Mouse (Mus musculus) embryonic facial prominence, embryonic 12.5 days (tissue): Measurements from ENCODE around the gene Zfp2. TPM values are rescaled to one million over a fixed set of nuclear protein-coding genes. Genes with fewer than 3 reads are reported as not detected.

ENCODE experiments used
- ATAC-seq: fragments of 200-750 bp; cut with Nextera tagmentation; 2 replicates; pipeline ENCODE4 v1.8.0; 2017; ENCODE audit not compliant: insufficient number of reproducible peaks, insufficient read depth, low FRiP score, low TSS enrichment
- H3K27ac ChIP-seq: fragments of 300-500 bp; sonication (generic); 2 replicates; pipeline ENCODE4 v1.5.1; 2016; ENCODE audit warnings: mild to moderate bottlenecking
- H3K27me3 ChIP-seq: fragments of 300-500 bp; sonication (generic); 2 replicates; pipeline ENCODE4 v1.6.1; 2016; ENCODE audit warnings: mild to moderate bottlenecking, moderate library complexity
- H3K36me3 ChIP-seq: fragments of 300-500 bp; sonication (generic); 2 replicates; pipeline ENCODE4 v1.6.1; 2016; ENCODE audit warnings: mild to moderate bottlenecking
- H3K4me1 ChIP-seq: fragments of 300-500 bp; sonication (generic); 2 replicates; pipeline ENCODE4 v1.6.1; 2016
- H3K4me2 ChIP-seq: fragments of 300-500 bp; sonication (generic); replicated peaks from 2 replicates; pipeline ENCODE4 v1.6.1; 2016; ENCODE audit warnings: mild to moderate bottlenecking, moderate library complexity
- H3K4me3 ChIP-seq: fragments of 300-500 bp; sonication (generic); 2 replicates; pipeline ENCODE4 v1.5.1; 2016; ENCODE audit warnings: mild to moderate bottlenecking
- H3K9ac ChIP-seq: fragments of 300-500 bp; sonication (generic); 2 replicates; pipeline ENCODE4 v1.6.1; 2016; ENCODE audit warnings: mild to moderate bottlenecking, moderate library complexity
- H3K9me3 ChIP-seq: fragments of 300-500 bp; sonication (generic); 2 replicates; pipeline ENCODE4 v1.6.1; 2016; ENCODE audit warnings: mild to moderate bottlenecking, moderate library complexity
- WGBS: fragments of 180-500 bp; shearing (Covaris S2); methylation state at CpG from one replicate; pipeline ENCODE4 v1.1.7; 2016; 5-methylcytosine and 5-hydroxymethylcytosine counted together
- polyA plus RNA-seq: library from polyadenylated mRNA; unstranded; fragments of >200 nt; fragmentation: Nextera tagmentation; extraction: Ambion mirVana; gene quantifications from 2 replicates; pipeline ENCODE4 v1.2.1, GENCODE M21; 2016

Zfp2 gene
- polyA plus RNA-seq, 1 experiment from 2014 or later: 19.9 TPM

- no peaks in the 10 kb centered on the region for H3K36me3 ChIP-seq
- H3K27ac ChIP-seq: no peak overlapping the region
- H3K9me3 ChIP-seq: no peaks in the 10 kb centered on the region
- H3K4me1 ChIP-seq: peaks cover 7% of the 10 kb centered on the region; the same call in 1 of the 2 replicates
- peak overlapping the region; percentile 70 for H3K9ac ChIP-seq
- peak overlapping the region; percentile 79 for H3K4me2 ChIP-seq
- peak overlapping the region; percentile 67 for H3K4me3 ChIP-seq
- no peak for ATAC-seq
- peaks cover 3% of the 10 kb centered on the region; the same call in 1 of the 2 replicates for H3K27me3 ChIP-seq
- WGBS: 30% methylated on average over 14 of the region's 14 CpGs
These were observed 14.6 kb upstream of the Zfp2 start for GRCm38 (mm10) chr11:50930469-50931014.

GRCm38 (mm10) chr11:50914461-50914860 is 1.5 kb downstream of the Zfp2 start:
- H3K9me3 ChIP-seq: peaks cover 14% of the 10 kb centered on the region
- no peak overlapping the region for H3K4me3 ChIP-seq
- no peak overlapping the region for H3K27ac ChIP-seq
- no peak overlapping the region for H3K4me2 ChIP-seq
- WGBS: 87% methylated on average over 3 of the region's 3 CpGs
- no peaks in the 10 kb centered on the region for H3K27me3 ChIP-seq
- H3K9ac ChIP-seq: no peak overlapping the region
- peaks cover 28% of the 10 kb centered on the region for H3K36me3 ChIP-seq
- H3K4me1 ChIP-seq: no peaks in the 10 kb centered on the region
- ATAC-seq: no peak

- Histone ChIP-seq H3K4me1 (no peaks in the 10 kb centered on the region), H3K4me2 (no peak overlapping the region), H3K9ac (no peak overlapping the region), H3K4me3 (no peak overlapping the region), H3K9me3 (peaks cover 14% of the 10 kb centered on the region), H3K27ac (no peak overlapping the region), H3K36me3 (peaks cover 39% of the 10 kb centered on the region), H3K27me3 (no peaks in the 10 kb centered on the region)
- ATAC-seq: no peak
- WGBS: 89% methylated on average over 1 of the region's 1 CpGs
These were observed 2.7 kb downstream of the Zfp2 start for GRCm38 (mm10) chr11:50913301-50913700.

GRCm38 (mm10) chr11:50908136-50908535 is 7.8 kb downstream of the Zfp2 start:
- Histone ChIP-seq H3K9ac (no peak overlapping the region), H3K4me2 (no peak overlapping the region), H3K9me3 (peaks cover 48% of the 10 kb centered on the region), H3K27ac (no peak overlapping the region), H3K36me3 (peaks cover 88% of the 10 kb centered on the region), H3K27me3 (no peaks in the 10 kb centered on the region), H3K4me3 (no peak overlapping the region), H3K4me1 (no peaks in the 10 kb centered on the region)
- 90% methylated on average over 5 of the region's 5 CpGs for WGBS
- no peak for ATAC-seq

- no peaks in the 10 kb centered on the region for H3K4me1 ChIP-seq
- 80% methylated on average over 1 of the region's 1 CpGs for WGBS
- H3K27me3 ChIP-seq: no peaks in the 10 kb centered on the region
- no peak overlapping the region for H3K4me2 ChIP-seq
- no peak overlapping the region for H3K9ac ChIP-seq
- H3K27ac ChIP-seq: no peak overlapping the region
- no peak for ATAC-seq
- H3K4me3 ChIP-seq: no peak overlapping the region
- H3K36me3 ChIP-seq: peaks cover 43% of the 10 kb centered on the region
- H3K9me3 ChIP-seq: peaks cover 59% of the 10 kb centered on the region
These were observed 18.6 kb downstream of the Zfp2 start for GRCm38 (mm10) chr11:50897359-50897758.

GRCm38 (mm10) chr11:50892441-50892840 is 23.5 kb downstream of the Zfp2 start:
- H3K9ac ChIP-seq: no peak overlapping the region
- peaks cover 19% of the 10 kb centered on the region for H3K9me3 ChIP-seq
- H3K4me2 ChIP-seq: no peak overlapping the region
- no peak overlapping the region for H3K27ac ChIP-seq
- no peak overlapping the region for H3K4me3 ChIP-seq
- WGBS: 61% methylated on average over 2 of the region's 2 CpGs
- no peak for ATAC-seq
- H3K4me1 ChIP-seq: no peaks in the 10 kb centered on the region
- no peaks in the 10 kb centered on the region for H3K27me3 ChIP-seq
- 0 out of 2 replicates have a peak, but pooled peaks cover 2% of the 10 kb centered on the region for H3K36me3 ChIP-seq

- Histone ChIP-seq H3K27ac (peak within 1 kb of the TSS; percentile 65), H3K4me2 (peak within 1 kb of the TSS; percentile 58), H3K36me3 (peaks cover 22% of the 10 kb centered on the region), H3K4me3 (peak within 1 kb of the TSS; percentile 45), H3K9me3 (peaks cover under 1% of the 10 kb centered on the region; the same call in 1 of the 2 replicates), H3K4me1 (peaks cover 9% of the 10 kb centered on the region), H3K9ac (peak within 1 kb of the TSS; percentile 60), H3K27me3 (no peaks in the 10 kb centered on the region)
- WGBS: 7% methylated on average over 26 of the region's 26 CpGs
- peak; percentile 88 for ATAC-seq
These were observed 28.4 kb downstream of the Zfp2 start, which contains the start of gene Zfp454 for GRCm38 (mm10) chr11:50887390-50888128. TSS of gene Zfp454 (minus strand) at chr11:50887651.

GRCm38 (mm10) chr11:50886933-50887293 is 29.1 kb downstream of the Zfp2 start:
- no peak for ATAC-seq
- WGBS: 14% methylated on average over 10 of the region's 10 CpGs
- Histone ChIP-seq H3K36me3 (peaks cover 28% of the 10 kb centered on the region), H3K4me3 (peak overlapping the region; percentile 45), H3K27ac (peak overlapping the region; percentile 65), H3K4me1 (peaks cover 9% of the 10 kb centered on the region), H3K9ac (peak overlapping the region; percentile 60), H3K4me2 (peak overlapping the region; percentile 58), H3K27me3 (no peaks in the 10 kb centered on the region), H3K9me3 (no peaks in the 10 kb centered on the region)

GRCm38 (mm10) chr11:50886231-50886932 is 29.6 kb downstream of the Zfp2 start:
- ATAC-seq: no peak
- peak overlapping the region; percentile 58 for H3K4me2 ChIP-seq
- peak overlapping the region; percentile 60 for H3K9ac ChIP-seq
- no peaks in the 10 kb centered on the region for H3K27me3 ChIP-seq
- 40% methylated on average over 8 of the region's 8 CpGs for WGBS
- H3K9me3 ChIP-seq: no peaks in the 10 kb centered on the region
- H3K4me3 ChIP-seq: peak overlapping the region; percentile 45
- peaks cover 32% of the 10 kb centered on the region for H3K36me3 ChIP-seq
- H3K4me1 ChIP-seq: peaks cover 9% of the 10 kb centered on the region
- no peak overlapping the region for H3K27ac ChIP-seq

GRCm38 (mm10) chr11:50883756-50884155 is 32.2 kb downstream of the Zfp2 start:
- no peak overlapping the region for H3K4me3 ChIP-seq
- no peak overlapping the region for H3K4me2 ChIP-seq
- no peak for ATAC-seq
- peaks cover 57% of the 10 kb centered on the region for H3K36me3 ChIP-seq
- WGBS: 83% methylated on average over 3 of the region's 3 CpGs
- no peaks in the 10 kb centered on the region for H3K9me3 ChIP-seq
- H3K27me3 ChIP-seq: no peaks in the 10 kb centered on the region
- H3K9ac ChIP-seq: no peak overlapping the region
- no peak overlapping the region for H3K27ac ChIP-seq
- peaks cover 9% of the 10 kb centered on the region for H3K4me1 ChIP-seq

- no peak for ATAC-seq
- Histone ChIP-seq H3K9ac (no peak overlapping the region), H3K4me3 (no peak overlapping the region), H3K4me1 (no peaks in the 10 kb centered on the region), H3K9me3 (peaks cover 14% of the 10 kb centered on the region), H3K27me3 (no peaks in the 10 kb centered on the region), H3K27ac (no peak overlapping the region), H3K36me3 (peaks cover 93% of the 10 kb centered on the region), H3K4me2 (no peak overlapping the region)
- 83% methylated on average over 3 of the region's 3 CpGs for WGBS
These were observed 37.3 kb downstream of the Zfp2 start for GRCm38 (mm10) chr11:50878641-50879040.
